Mouse (Mus musculus): Measurements from ENCODE around the gene Tm9sf1.
A peak's percentile ranks its signal among the peaks of the same experiment; 100 is the strongest.

The Tm9sf1 gene

DNA sequence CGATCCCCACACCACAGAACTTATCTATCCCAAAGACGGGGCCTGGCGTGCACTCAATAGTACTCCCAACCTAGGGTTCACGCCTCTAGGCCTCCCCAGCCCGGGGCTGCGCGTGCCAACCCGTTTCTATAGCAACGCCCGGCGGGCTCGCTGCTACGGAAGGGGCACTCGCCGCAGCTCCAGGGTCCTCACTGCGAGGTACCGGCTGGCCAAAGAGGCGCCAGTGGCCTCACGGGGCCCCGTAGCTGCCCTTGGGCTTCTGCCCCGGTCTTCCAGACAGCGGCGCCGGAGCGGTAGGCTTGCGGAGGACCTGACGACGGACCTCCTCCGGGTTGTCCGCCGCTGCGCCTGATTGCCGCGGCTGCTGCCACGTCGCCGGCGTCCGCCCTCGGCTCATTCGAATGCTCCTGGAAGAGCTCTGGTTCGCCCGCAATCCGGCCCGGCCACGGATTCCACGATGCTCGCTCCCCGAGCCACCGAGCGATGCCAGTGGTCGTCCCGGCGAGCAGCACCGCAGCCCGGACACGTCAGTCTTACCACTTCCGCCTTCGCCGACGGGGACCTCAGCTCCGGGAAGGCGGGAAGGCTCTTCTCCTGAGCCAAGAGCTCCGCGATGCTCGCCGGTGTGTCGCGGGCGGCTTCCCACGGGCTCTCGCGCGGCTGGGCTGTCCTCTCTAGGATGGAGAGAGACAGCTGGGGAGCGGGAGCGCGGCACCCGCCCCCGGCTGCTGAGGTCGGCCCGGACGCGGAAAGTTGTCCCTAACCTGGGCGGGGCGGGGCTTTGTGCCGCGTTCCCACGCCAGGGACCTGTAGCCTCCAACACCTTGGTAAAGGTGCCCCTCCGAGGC is at the start of gene Tm9sf1:
TSS of gene Tm9sf1 (minus strand) at position 747 of the 848 bp plus-strand sequence.
- peak; percentile 79 for DNase-seq (ENCODE audit: low spot score)

DNA sequence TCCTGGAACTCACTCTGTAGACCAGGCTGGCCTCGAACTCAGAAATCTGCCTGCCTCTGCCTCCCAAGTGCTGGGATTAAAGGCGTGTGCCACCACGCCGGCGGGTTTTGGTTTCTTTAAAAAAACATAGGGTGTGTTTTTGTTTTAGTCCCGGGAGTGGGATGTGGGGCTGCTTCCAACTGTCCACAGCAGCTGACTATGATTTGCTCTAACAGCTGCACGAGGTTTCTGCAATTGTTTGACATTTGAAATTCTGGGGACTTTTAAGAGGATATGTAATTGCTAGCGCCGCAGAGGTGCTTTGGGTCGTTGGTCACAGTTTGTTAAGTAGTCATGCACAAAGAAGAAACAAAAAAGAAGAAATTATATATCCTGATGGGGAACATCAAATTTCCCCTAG is 45.8 kb upstream of the Tm9sf1 start:
- DNase-seq (ENCODE audit: low spot score) = no peak

GRCm38 (mm10) chr14:55682118-55682493 is 38.5 kb upstream of the Tm9sf1 start:
- no peak for DNase-seq (ENCODE audit: low spot score)

GRCm38 (mm10) chr14:55681160-55682117 is 37.8 kb upstream of the Tm9sf1 start, which contains the start of gene Tinf2:
Gene Tinf2, minus strand, starts transcription at chr14:55681820.
- peak; percentile 96 for DNase-seq (ENCODE audit: low spot score)

- no peak for DNase-seq (ENCODE audit: low spot score)
Observed at GRCm38 (mm10) chr14:55677615-55678014, 34.0 kb upstream of the Tm9sf1 start.

DNA sequence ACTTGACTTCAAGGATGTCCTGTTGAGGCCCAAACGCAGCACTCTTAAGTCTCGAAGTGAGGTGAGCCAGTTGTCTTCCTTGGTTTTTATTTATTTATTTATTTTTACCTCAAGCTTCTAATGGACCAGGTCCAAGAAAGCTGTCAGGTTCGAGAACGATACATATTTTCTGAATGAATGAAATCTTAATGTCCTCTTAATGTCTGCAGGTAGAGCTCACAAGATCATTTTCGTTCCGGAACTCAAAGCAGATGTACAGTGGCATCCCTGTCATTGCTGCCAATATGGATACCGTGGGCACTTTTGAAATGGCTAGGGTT is 29.1 kb upstream of the Tm9sf1 start:
- DNase-seq (ENCODE audit: low spot score) = no peak

- peak; percentile 93 for DNase-seq (ENCODE audit: low spot score)
Observed at GRCm38 (mm10) chr14:55671833-55672740, 28.5 kb upstream of the Tm9sf1 start, which contains the start of the genes Gmpr2 and Nedd8. Gene Gmpr2, plus strand, starts transcription at chr14:55671941. Gene Nedd8, minus strand, starts transcription at chr14:55672124.

DNA sequence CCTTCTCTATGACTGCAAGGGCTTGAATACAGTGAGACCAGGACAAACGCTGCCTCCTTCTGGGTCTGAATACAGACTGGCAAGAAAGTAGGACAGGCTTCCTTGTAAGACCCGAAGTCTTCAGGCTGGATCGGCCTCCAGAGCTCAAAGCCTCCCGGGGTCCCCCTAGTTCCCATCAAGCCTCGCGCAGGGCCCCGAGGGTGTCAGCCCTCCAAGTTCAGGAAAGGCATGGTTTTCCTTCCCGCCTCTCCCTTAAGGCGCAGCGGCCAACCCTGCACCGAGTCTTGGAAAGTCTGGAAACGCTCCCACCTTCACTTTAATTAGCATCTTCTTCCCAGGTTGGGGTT is 27.9 kb upstream of the Tm9sf1 start:
- no peak for DNase-seq (ENCODE audit: low spot score)

- no peak for DNase-seq (ENCODE audit: low spot score)
Observed at GRCm38 (mm10) chr14:55660636-55661035, 17.0 kb upstream of the Tm9sf1 start.

DNA sequence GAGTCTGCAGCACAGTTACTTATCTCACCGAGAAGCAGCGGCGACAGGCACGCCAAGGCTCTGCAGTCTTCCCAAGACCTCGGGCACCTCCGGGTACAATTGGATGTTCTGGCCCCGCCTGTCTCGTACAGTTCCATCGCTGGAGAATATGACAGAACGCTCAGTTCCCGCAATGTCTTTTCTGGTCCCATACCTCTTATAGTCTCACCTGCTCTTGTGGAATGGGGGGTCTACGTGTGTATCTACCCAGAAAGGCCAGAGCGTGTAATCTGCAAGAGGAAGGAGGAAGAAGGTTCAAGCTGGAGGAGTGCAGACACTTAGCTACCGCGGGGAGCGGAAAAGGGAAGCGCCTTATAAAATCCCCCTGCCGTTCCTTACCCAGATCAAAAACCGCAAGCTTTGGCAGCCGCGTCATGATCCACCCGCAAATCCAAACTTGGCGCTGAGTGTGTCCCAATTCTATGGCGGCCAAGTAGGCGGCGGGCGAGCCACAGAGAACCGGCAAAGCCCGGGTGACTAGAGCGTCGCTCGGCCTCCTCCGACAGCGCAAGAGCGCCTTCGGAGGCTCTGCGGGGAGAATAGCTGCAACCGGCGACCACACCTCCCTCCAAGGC is 16.5 kb upstream of the Tm9sf1 start, which contains the start of gene Mdp1:
TSS of gene Mdp1 (minus strand) at position 549 of the 614 bp plus-strand sequence.
- peak; percentile 91 for DNase-seq (ENCODE audit: low spot score)

- DNase-seq (ENCODE audit: low spot score) = no peak
Observed at GRCm38 (mm10) chr14:55658011-55658410, 14.4 kb upstream of the Tm9sf1 start.

DNA sequence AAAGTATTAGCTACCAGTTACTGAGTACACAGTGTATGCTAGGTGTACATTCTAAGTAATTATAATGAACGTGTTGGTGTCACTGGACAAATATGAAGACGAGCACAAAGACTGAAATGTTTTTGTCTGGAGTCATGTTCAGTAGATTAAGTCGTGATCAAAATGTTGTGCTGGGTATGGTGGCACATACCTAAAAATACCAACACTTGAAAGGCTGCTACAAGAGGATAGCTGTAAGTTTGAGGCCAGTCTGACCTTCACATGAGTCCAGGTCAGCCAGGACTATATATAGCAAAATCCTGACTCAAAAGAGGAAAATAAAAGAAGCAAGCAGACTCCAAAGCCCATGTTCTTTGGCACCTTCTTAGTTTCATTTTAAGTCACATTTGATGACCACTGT is 13.3 kb upstream of the Tm9sf1 start:
- no peak for DNase-seq (ENCODE audit: low spot score)

- no peak for DNase-seq (ENCODE audit: low spot score)
Observed at GRCm38 (mm10) chr14:55651528-55651927, 7.9 kb upstream of the Tm9sf1 start.

DNA sequence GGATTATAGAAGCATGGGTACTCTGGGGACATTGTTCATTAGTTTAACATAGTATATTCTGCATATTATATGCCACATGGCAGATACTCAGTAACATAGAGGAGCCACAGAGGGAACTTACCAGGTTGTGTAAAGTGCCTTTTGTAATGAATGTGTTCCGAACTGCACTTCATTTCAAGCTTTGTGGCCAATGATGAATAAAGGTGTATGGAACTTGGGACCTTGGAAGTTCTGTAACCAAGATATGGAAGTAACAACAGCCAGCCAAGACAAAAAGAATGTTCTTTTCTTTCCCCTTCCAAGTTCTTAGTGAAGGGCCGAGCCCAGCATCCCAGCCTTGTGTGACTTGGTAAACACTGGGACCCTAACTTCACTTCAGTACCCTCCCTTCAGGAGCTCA is 6.3 kb upstream of the Tm9sf1 start, which contains the start of gene Tssk4:
TSS of gene Tssk4 (plus strand) at position 301 of the 400 bp plus-strand sequence.
- DNase-seq (ENCODE audit: low spot score) = no peak

GRCm38 (mm10) chr14:55644261-55644888 is 769 bp upstream of the Tm9sf1 start:
- DNase-seq (ENCODE audit: low spot score) = no peak

- DNase-seq (ENCODE audit: low spot score) = no peak
Observed at GRCm38 (mm10) chr14:55642679-55643059, 937 bp downstream of the Tm9sf1 start.

DNA sequence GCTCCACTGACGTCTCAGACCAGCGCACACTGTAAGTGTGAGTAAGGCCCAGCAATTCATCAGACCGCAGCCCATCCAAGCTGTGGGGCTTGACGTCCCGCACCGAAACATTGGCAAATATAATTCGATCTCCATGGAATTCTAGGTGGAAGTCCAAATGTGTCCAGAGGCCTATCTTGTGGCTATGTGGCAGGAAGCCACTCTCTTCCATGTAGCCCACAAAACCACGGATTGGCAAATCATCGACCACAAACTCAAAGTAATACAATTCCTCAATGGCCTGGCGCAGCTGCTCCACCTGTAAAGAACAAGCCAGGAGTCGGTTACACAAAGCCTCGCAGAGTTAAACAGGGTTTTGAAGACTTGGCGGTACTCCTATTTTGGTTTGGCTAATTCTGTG is 2.3 kb downstream of the Tm9sf1 start:
- DNase-seq (ENCODE audit: low spot score) = no peak

DNA sequence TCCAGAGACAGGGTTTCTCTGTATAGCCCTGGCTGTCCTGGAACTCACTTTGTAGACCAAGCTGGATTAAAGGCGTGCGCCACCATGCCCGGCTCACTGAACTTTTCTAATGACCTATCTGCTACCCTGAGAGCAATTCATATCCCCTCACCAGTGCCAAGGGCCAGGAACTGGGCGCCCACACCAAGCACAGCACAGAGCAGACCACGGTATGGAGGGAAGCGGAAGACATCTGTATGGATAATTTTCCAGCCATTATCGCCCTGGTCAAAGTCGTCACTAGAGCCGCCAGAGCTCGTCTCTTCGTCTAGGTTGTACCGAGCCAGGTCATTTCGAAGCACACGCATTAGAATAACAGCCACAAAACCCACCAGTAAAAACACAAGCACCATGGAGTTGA is 2.8 kb downstream of the Tm9sf1 start:
- no peak for DNase-seq (ENCODE audit: low spot score)

DNA sequence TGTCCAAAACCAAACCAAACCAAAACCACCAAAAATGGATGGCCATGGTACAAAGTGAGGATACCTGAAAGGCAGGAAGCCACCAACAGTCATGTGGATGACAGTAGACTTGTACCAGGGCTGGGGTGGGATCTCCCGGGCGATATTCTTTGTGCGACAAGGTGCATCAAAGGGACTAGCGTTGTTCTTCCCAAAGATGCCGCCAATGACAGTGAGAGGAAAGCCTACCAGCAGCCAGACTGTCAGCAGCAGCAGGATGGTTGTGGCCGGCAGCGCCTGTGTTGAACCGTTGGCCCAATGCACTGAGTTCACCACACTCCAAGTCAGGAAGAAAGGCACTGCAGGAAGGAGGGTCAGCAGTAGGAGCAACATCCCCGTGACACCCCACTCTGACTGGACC is 5.8 kb downstream of the Tm9sf1 start, which contains the start of gene Gm49378:
TSS of gene Gm49378 (minus strand) at position 101 of the 400 bp plus-strand sequence.
- no peak for DNase-seq (ENCODE audit: low spot score)

GRCm38 (mm10) chr14:55635523-55636007 is 8.0 kb downstream of the Tm9sf1 start, which contains the start of gene Ipo4:
Gene Ipo4, minus strand, starts transcription at chr14:55635957.
- DNase-seq (ENCODE audit: low spot score) = peak; percentile 91

Measured in retina, embryonic 14.5 days (tissue).